Comparison of ENCODE assay signal across 26 mouse cellular contexts in genomic region chr15:65017971-65018370, GRCm38 (mm10). TPM values are rescaled to one million over a fixed set of nuclear protein-coding genes. Genes with fewer than 3 reads are reported as not detected.
"Had no signal": no experiment of that assay in that cellular context is flagged by ENCODE, and none has a peak within 500 bp of the region (broad histone marks: within the 10 kb centered on the region; RNA-seq: fewer than 3 reads in every experiment).

No protein-coding gene starts in this region.

- H3K9ac ChIP-seq: neural tube, embryonic 12.5 days; neural tube, embryonic 13.5 days; neural tube, embryonic 15.5 days; stomach, embryonic 15.5 days had no signal

- H3K4me2 ChIP-seq: neural tube, embryonic 12.5 days; neural tube, embryonic 13.5 days; neural tube, embryonic 15.5 days; stomach, embryonic 15.5 days had no signal

- H3K27ac ChIP-seq: neural tube, embryonic 12.5 days; neural tube, embryonic 13.5 days; neural tube, embryonic 15.5 days; stomach, embryonic 15.5 days; stomach, postnatal 0 days had no signal

- H3K4me3 ChIP-seq: neural tube, embryonic 12.5 days; neural tube, embryonic 13.5 days; neural tube, embryonic 15.5 days; stomach, embryonic 15.5 days had no signal

- H3K4me1 ChIP-seq: neural tube, embryonic 12.5 days; neural tube, embryonic 13.5 days; neural tube, embryonic 15.5 days; stomach, embryonic 15.5 days had no signal

- H3K36me3 ChIP-seq: neural tube, embryonic 12.5 days; neural tube, embryonic 13.5 days; neural tube, embryonic 15.5 days; stomach, embryonic 15.5 days had no signal

- DNase-seq: retina, postnatal 1 day; right cerebral cortex, adult 18-20 months; right cerebral cortex, postnatal 14 days; right cerebral cortex, postnatal 25 days; right cerebral cortex, postnatal 4 days; spleen, adult 18-20 months; thymus, adult 18-20 months; thymus, adult 2 months; thymus, postnatal 14 days; thymus, postnatal 25 days; thymus, postnatal 36 days; thymus, postnatal 4 days had no signal

- H3K9me3 ChIP-seq: neural tube, embryonic 12.5 days; neural tube, embryonic 13.5 days; neural tube, embryonic 15.5 days; stomach, embryonic 15.5 days had no signal

- H3K27me3 ChIP-seq: neural tube, embryonic 12.5 days; neural tube, embryonic 13.5 days; neural tube, embryonic 15.5 days; stomach, embryonic 15.5 days had no signal

RNA-seq across cellular contexts. Expression of gene Gm21961, which starts 3.3 kb away (rescaled TPM):
- polyA plus RNA-seq: neural tube, embryonic 11.5 days; neural tube, embryonic 12.5 days; neural tube, embryonic 13.5 days; neural tube, embryonic 14.5 days; neural tube, embryonic 15.5 days; small intestine, adult 2 months; spleen, adult 2 months; stomach, embryonic 14.5 days; stomach, embryonic 15.5 days; stomach, embryonic 16.5 days; stomach, postnatal 0 days; testis, adult 2 months; thymus, adult 2 months; thymus, postnatal 0 days; urinary bladder, adult 2 months had no signal
